Mouse (Mus musculus) ES-E14 (cell line): ENCODE results near the gene Arhgap25. TPM values are rescaled to one million over a fixed set of nuclear protein-coding genes. Genes with fewer than 3 reads are reported as not detected.

ENCODE experiments used
- DNase-seq: peaks from one replicate; pipeline ENCODE4 v3.0.0-alpha.2; 2013; ENCODE audit warnings: low read depth, low spot score
- H3K27ac ChIP-seq: 2 replicates; pipeline ENCODE4 v1.5.1; 2012; ENCODE audit warnings: low read depth, mild to moderate bottlenecking, low read length, moderate library complexity, mixed read lengths; ENCODE audit not compliant: poor library complexity, insufficient read depth, severe bottlenecking
- H3K36me3 ChIP-seq: 2 replicates; pipeline ENCODE4 v1.6.1; 2012; ENCODE audit warnings: mild to moderate bottlenecking, low read length, moderate library complexity, mixed read lengths; ENCODE audit not compliant: control insufficient read depth, poor library complexity, insufficient read depth, severe bottlenecking
- H3K4me1 ChIP-seq, 2 experiments: fragments of 150-350 bp in 1 of 2; sonication (generic) in 1 of 2; 2 replicates each; pipeline ENCODE4 v1.6.1; 2012; ENCODE audit warnings: low read length in 2 of 2, mild to moderate bottlenecking in 1 of 2, mixed read lengths in 1 of 2; ENCODE audit not compliant: control insufficient read depth in 2 of 2, insufficient read depth in 2 of 2, poor library complexity in 1 of 2
- H3K4me3 ChIP-seq, 2 experiments: fragments of 150-350 bp in 1 of 2; sonication (generic) in 1 of 2; 2 replicates each; pipeline ENCODE4 v1.5.1; 2012; ENCODE audit warnings: low read length in 2 of 2, low read depth in 1 of 2, mild to moderate bottlenecking in 1 of 2, mixed read lengths in 1 of 2; ENCODE audit not compliant: insufficient read depth in 1 of 2, poor library complexity in 1 of 2, severe bottlenecking in 1 of 2
- H3K9ac ChIP-seq: 2 replicates; pipeline ENCODE4 v1.6.1; 2012; ENCODE audit warnings: low read depth, mild to moderate bottlenecking, low read length, mixed read lengths; ENCODE audit not compliant: poor library complexity, insufficient read depth, severe bottlenecking
- H3K9me3 ChIP-seq: fragments of 150-350 bp; sonication (generic); 2 replicates; pipeline ENCODE4 v1.6.1; 2012; ENCODE audit warnings: low read depth, mild to moderate bottlenecking, low read length; ENCODE audit not compliant: control insufficient read depth, insufficient read depth
- CHD2 ChIP-seq: IDR thresholded peaks from 2 replicates; pipeline ENCODE4 v1.6.1; 2014; ENCODE audit warnings: mild to moderate bottlenecking, low read depth, low read length, inconsistent platforms
- HCFC1 ChIP-seq: IDR thresholded peaks from 2 replicates; pipeline ENCODE4 v1.6.1; 2012; ENCODE audit warnings: low read length, inconsistent platforms, borderline replicate concordance; ENCODE audit not compliant: insufficient read depth
- MAFK ChIP-seq: IDR thresholded peaks from 2 replicates; pipeline ENCODE4 v1.6.1; 2014; ENCODE audit warnings: mild to moderate bottlenecking, low read depth, low read length, inconsistent platforms; ENCODE audit not compliant: insufficient read depth
- ZC3H11A ChIP-seq: IDR thresholded peaks from 2 replicates; pipeline ENCODE4 v1.6.1; 2012; ENCODE audit warnings: low read depth, mild to moderate bottlenecking, inconsistent platforms, low read length, borderline replicate concordance
- ZNF384 ChIP-seq: IDR thresholded peaks from 2 replicates; pipeline ENCODE4 v1.6.1; 2012; ENCODE audit warnings: low read depth, low read length, inconsistent platforms
- in situ Hi-C, 2 experiments: fragments of 600-800 bp; cut with MboI; formaldehyde crosslinking; loops; one replicate each; pipeline ENCODE4 v1.15.1; 2025; ENCODE audit warnings: low sequenced_read_pairs in 2 of 2, inconsistent platforms in 1 of 2; ENCODE audit not compliant: unreplicated experiment in 2 of 2
- total RNA-seq: library from RNA; depleted of rRNA; stranded (reverse); fragments of 300-350 nt; gene quantifications from 2 replicates; pipeline ENCODE4 v1.2.3, GENCODE M21; 2012

The Arhgap25 gene
- total RNA-seq, 1 experiment: 0.13 TPM

DNA sequence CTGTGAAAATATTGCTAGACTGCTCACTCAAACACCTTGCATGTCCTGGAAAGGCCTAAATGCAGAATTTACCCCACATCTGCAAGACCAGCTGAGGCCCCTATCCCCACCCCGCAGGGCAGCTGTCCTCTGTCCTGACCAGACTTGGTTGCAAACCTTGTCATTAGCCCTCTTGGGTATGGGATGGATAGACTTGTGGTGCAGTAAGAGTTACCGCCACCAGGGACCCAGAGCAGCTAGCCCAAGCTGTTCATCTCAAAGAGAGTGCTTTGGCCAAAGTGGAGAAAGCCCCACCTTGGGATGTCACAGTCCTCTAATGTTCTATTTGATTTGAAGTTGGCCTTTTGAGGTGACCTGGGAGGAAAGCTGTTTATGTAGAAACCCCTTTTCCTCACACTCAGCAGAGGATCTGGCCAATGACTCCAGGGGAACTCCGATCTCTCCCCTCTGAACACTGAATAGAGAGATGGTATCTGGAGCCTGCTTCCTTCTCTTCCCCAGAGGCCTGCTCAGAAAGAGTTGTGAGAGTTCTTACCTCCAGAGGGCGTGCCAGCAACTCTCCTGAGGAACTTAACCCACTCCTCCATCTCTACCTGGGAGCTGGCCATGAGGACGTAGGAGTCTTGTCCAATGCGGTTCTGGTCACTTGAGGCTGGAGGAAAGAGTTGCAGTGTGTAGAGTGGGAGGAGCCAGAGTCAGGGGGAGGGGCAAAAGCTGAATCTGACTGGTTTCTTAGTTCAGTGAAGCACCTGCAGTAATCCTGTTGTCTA is 45.2 kb downstream of the Arhgap25 start:
- Histone ChIP-seq H3K4me3 (no peak overlapping the region), H3K4me1 (no peaks in the 10 kb centered on the region), H3K27ac (no peak overlapping the region), H3K36me3 (no peaks in the 10 kb centered on the region), H3K9ac (no peak overlapping the region), H3K9me3 (no peaks in the 10 kb centered on the region)
- DNase-seq: peak; percentile 38
- no peak for TF ChIP-seq HCFC1
- TF ChIP-seq ZNF384: no peak
- TF ChIP-seq MAFK: no peak
- no peak for TF ChIP-seq ZC3H11A
- TF ChIP-seq CHD2: no peak
- in situ Hi-C loops: no loop called here

DNA sequence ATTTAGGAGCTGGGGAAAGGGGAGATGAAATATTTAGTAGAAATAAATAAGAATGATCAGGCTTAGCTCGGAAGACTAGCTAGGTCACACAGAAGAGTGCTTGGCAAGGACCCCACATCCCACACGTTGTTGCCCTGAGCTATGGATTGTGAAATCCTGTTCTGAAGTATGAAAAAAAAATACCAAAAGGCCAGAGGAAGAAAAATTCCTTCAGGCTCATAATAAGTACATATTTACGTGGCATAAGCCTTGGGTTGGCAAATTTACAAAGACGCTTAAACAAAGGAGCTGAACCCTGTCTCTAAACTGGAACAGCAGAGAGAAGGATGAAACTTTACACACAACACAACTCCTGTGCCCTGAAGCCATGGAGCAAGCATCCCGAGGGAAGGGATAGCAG is 48.3 kb downstream of the Arhgap25 start:
- Histone ChIP-seq H3K4me1 (no peaks in the 10 kb centered on the region), H3K9me3 (no peaks in the 10 kb centered on the region), H3K9ac (no peak overlapping the region), H3K36me3 (no peaks in the 10 kb centered on the region), H3K4me3 (no peak overlapping the region), H3K27ac (no peak overlapping the region)
- in situ Hi-C loops: no loop called here
- no peak for DNase-seq
- TF ChIP-seq ZNF384: no peak

DNA sequence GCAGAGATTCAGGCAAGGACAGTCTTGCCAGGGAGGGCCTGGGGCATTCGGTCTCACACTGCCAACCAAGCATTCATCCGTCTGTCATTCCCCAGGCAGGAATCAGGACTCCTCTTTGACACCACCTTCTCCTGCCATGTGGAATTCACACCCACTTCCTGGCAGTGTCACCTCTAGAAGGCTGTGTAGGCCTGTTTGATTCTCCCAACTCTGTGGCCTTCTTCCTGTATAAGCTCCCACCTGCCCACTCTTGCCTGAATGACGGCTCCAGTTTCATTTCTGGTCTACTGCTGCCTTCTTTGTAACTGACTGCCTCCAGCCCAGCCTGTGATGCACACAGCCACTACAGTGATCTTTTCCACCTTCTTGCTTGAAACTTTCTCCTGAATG is 49.2 kb downstream of the Arhgap25 start:
- no peaks in the 10 kb centered on the region for H3K36me3 ChIP-seq
- H3K9me3 ChIP-seq: no peaks in the 10 kb centered on the region
- H3K27ac ChIP-seq: no peak overlapping the region
- in situ Hi-C loops: no loop called here
- no peak for TF ChIP-seq ZC3H11A
- TF ChIP-seq MAFK: no peak
- TF ChIP-seq CHD2: no peak
- no peak for TF ChIP-seq HCFC1
- no peak for TF ChIP-seq ZNF384
- H3K9ac ChIP-seq: no peak overlapping the region
- H3K4me3 ChIP-seq: no peak overlapping the region
- H3K4me1 ChIP-seq: no peaks in the 10 kb centered on the region
- DNase-seq: no peak

DNA sequence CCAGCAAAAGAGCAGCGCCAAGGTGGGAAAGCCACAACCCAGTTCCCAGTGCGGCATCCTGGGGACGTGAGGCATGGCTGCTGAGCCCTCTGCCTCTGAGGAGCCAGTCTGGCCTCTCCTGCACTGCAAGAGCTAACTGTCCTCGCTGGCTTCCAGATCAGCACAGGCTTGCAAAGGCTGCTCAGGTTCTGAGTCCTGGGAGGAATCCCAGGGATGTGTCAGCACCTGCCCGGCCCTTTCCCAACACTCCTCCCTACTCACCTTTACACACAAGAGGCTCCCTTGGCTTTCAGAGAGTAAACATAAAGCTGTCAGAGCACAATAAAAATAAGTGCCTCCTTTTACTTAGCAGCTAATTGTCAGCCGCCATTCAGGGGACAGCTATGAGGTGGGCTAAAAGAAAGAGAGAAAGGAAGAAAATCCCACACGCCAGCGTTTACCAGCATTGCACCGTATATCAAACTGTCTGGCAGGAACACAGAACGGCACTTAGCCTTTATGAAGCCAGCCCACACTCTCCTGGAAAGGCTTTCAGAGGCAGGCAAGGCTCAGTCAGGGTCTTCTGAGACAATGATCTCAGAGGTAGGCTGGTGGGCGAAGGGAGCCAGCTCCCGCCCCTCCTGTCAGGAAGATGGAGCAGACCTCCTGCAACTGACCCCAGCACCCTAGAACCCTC is 49.7 kb downstream of the Arhgap25 start:
- in situ Hi-C loops: no loop called here
- no peak for DNase-seq
- TF ChIP-seq MAFK (no peak), HCFC1 (no peak), CHD2 (no peak), ZNF384 (no peak), ZC3H11A (no peak)
- H3K9me3 ChIP-seq: no peaks in the 10 kb centered on the region
- no peak overlapping the region for H3K27ac ChIP-seq
- H3K36me3 ChIP-seq: no peaks in the 10 kb centered on the region
- H3K9ac ChIP-seq: no peak overlapping the region
- no peaks in the 10 kb centered on the region for H3K4me1 ChIP-seq
- H3K4me3 ChIP-seq: no peak overlapping the region
